Mouse (Mus musculus) right cerebral cortex, postnatal 10 days (tissue): ENCODE measurements around the gene Gm6899.

Source experiments
- DNase-seq, 2 experiments: peaks; one replicate each; pipeline ENCODE4 v3.0.0; 2021; ENCODE audit warnings: low spot score in 2 of 2

The Gm6899 gene

DNA sequence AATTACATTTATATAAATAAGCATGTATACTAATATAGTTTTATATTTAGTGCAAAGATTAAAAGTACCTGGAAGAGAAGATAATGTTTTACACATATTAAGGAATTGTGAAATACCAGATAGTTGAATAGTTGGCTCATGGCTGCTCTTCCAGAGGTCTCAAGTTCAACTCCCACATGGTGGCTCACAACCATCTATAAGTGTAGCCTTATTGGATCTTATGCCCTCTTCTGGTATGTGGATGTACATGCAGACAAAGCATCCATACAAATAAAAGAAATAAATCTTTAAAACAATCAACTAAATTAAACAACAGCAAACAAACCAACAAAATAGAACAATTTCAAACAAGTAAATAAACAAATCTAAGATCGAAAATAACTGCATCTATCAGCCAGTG lies 49.1 kb downstream of the Gm6899 start:
- no peak for DNase-seq
